Mouse (Mus musculus) lung, adult 18-20 months (tissue): ENCODE measurements around the gene Incenp.

ENCODE experiments used
- DNase-seq, 2 experiments: peaks; one replicate each; pipeline ENCODE4 v3.0.0; 2022; ENCODE audit warnings: mixed read lengths in 2 of 2

Gene Incenp

GRCm38 (mm10) chr19:9899072-9899779 lies at the start of gene Incenp:
Incenp (minus strand) TSS chr19:9899551.
- peak; percentile 97 to 98 for DNase-seq

DNA sequence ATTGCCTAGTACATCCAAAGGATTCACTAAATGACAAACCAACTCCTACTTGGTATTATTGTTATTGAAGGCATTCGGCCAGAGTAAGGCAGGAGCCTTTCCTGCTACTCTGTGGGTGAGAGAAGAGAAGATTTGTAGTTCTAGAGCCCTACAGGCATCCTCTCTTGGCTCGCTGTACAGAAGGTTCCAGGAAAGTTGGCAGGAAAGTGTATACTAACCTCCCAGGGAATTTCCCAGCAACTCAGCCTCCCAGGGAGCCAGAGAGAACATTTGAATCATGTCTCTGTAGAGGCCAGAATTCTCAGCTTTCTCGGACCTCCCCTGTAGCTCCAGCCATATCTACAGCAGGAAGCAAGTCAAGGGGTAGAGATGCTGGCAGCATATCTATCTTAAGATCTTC lies 47.6 kb upstream of the Incenp start:
- peak; percentile 39 to 51 for DNase-seq

- peak; percentile 34 to 51 for DNase-seq
Measured at GRCm38 (mm10) chr19:9945800-9946564, 46.6 kb upstream of the Incenp start.

DNA sequence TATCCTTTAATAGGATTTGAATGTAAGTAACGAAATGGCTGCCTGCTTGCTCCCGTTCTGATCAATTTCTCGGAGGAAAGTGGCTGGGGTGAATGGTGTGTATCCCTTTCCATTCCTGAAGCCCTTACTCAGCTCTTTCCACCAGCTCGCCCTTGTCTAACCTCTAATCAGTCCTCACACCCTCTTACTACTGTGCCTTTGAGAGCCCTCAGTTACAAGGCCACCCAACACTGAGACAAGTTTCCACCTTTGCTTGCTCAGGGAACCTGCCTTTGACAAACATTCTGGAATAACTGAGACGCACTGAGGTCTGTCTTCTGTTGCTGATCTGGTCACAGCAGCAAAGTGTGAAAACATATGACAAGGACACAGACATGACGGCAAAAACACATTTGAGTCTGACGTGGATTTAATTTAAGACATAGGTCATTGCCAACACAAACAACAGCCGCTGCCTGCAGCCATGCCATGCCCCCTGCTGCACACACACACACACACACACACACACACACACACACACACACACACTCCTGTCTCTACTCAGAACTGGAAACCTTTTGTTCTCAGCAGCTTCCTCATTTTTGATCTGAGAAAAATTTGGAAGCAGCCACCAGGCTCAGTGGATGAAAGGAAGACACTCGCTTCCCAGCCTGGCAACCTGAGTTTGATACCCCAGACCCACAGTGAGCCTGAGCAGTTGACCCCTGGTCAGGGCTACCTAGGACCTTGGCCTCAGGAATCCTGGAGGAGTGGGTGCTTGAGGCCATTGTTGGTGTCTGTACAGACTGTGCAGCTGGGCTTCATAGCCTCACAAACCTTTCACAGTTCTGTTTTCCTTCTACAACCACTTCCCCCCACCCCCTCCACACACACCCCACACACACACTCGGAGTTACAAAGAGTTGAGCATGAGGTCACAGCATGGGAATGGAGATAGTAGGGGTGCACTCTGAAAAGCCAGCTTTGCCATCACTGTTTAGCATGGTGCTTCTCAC lies 43.5 kb upstream of the Incenp start:
- peak in 1 of 2 experiments; percentile 50 for DNase-seq

DNA sequence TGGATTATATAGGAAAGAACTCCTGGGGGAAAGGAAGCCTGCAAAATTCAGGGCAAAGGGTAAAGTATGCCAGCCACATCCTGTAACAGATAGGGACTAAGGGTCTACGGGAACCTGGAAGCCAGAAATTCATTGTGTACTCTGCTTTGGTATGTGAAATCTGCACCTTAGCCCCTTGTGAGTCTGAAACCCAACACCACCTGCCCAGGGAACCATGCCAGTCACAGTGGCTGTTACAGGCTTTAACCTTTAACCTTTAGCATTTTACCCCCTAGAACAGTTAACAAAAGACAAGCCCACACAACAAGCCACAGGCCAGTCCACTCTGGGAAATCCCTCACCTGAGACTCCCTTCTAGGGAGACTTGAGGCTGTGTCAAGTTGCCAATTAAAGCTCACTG lies 42.5 kb upstream of the Incenp start:
- peak in 1 of 2 experiments; percentile 52 for DNase-seq

DNA sequence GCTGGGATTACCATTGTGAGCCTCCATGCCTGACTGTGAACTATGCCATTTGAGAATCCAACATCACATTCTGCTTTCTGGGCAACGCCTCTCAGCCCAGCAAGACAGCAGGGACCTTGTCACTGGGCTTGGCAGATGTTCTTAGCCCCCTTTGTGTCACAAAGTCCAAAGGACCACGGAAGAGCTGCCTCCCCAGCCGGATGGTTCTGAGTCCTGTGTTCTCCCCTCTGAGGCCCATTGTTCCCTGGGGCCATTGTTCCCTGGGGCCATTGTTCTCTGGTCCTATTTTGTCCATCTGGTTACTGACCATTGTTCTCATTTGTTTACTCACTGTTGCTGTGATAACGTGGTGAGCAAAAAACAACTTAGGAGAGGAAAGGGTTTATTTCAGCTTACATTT lies 41.6 kb upstream of the Incenp start:
- no peak for DNase-seq

DNA sequence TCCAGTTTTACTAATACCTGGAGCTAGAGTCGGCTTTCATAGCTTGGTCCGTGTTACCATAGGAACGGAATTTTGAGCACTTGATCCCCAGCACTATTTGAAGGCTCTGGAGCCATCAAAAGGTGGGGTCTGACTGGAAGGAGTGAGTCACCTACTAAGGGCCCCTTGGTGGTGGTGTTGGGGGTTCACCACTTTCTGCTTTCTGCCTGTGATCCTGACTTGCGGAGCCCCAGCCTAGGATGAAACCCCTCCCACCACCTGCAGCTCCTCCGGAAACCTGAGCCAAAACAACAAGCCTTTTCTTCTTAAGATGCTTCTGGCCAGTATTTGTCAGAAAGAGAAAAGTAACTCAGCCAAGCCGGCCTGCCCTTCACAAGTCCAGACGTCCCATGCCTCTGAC lies 40.5 kb upstream of the Incenp start:
- DNase-seq: no peak

- DNase-seq: peak; percentile 54
Measured at GRCm38 (mm10) chr19:9938824-9939303, 39.5 kb upstream of the Incenp start.

DNA sequence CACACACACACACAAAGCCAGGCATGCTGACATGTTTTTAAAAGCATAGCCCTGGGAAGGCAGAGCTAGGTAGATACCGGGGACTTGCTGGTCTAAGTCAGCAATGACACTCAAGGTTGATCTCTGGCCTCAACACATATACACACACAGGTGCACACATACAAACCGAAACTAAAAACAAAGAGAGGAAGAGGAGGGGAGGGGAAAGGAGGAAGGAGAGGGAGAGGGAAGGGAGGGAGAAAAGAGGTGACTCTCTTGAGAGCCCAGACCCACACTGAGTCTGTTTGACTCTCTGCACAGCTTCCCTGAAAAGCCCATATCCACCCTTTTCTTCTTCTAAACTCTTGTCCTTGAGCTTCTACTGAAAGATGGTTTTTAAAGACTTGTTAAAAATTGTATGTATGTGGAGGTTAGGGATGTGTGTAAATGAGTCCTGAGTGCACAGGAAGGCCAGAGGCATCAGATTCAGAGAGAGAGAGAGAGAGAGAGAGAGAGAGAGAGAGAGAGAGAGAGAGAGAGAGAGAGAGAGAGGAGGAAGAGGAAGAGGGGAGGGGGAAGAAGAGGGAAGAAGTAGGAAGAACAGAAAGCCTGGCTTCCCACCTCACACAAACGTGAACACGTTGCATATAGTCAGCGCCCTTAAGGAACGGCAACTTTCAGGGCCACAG lies 38.9 kb upstream of the Incenp start:
- DNase-seq: no peak

GRCm38 (mm10) chr19:9937428-9937827 lies 38.1 kb upstream of the Incenp start:
- DNase-seq: no peak

- no peak for DNase-seq
Measured at GRCm38 (mm10) chr19:9936579-9936978, 37.2 kb upstream of the Incenp start.

DNA sequence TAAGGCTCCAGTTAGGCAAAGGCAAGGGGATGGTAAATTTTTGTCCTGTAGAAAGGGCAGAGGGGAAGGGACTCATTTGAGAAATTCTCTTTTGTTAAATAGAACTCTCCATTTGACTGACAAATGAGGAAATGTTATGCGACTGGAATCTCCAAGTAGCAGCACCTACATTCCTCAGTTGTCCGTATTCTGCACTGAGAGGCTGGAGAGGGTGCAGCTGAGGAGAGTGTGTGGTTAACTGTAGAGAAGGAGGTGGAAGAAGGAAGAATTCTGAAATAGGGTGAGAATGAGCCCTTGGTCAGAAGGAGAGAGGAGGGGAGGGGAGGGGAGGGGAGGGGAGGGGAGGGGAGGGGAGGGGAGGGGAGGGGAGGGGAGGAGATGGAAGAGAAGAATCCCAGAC lies 34.6 kb upstream of the Incenp start:
- DNase-seq: no peak

GRCm38 (mm10) chr19:9931167-9931607 lies 31.8 kb upstream of the Incenp start:
- peak; percentile 50 to 54 for DNase-seq

DNA sequence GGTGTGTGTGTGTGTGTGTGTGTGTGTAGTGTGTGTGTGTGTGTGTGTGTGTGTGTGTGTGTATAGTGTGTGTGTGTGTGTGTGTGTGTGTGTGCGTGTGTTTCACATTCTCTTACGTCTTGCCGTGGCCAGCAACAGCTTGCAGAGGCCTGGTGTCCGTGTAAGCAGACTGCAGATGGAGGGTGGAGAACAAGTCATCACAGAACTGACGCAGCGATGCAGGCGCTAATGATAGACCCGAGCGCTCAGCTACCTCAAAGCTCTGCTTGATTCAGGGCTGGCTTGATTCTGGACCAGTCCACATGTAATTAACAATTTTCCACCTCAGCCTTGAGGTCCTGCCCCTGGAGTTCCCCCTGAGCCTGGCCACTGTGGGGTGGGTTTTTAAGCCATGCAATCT lies 28.7 kb upstream of the Incenp start:
- no peak for DNase-seq

DNA sequence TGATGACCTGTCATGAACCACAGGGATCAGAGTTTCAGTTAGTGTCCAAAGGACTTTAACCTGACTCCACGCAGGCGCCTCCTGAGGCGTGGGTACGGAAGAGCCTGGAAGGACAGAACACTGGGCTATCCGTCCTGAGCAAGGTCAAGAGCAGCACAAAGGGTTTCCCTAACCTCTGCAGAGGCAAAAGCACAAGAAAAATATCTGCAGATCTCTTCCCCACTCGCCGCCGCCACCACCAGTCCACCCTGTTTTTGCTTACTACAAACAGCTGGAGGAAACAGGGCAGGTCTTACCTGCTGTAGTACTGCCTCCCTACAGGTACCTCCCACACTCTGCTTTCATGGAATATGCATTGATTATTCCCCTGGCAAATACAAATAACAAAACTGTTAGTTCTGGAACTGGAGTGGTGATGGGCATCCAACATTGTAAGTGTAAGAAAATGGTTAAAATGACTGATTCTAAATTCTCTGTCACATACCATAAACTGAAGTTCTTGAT lies 25.5 kb upstream of the Incenp start:
- no peak for DNase-seq

DNA sequence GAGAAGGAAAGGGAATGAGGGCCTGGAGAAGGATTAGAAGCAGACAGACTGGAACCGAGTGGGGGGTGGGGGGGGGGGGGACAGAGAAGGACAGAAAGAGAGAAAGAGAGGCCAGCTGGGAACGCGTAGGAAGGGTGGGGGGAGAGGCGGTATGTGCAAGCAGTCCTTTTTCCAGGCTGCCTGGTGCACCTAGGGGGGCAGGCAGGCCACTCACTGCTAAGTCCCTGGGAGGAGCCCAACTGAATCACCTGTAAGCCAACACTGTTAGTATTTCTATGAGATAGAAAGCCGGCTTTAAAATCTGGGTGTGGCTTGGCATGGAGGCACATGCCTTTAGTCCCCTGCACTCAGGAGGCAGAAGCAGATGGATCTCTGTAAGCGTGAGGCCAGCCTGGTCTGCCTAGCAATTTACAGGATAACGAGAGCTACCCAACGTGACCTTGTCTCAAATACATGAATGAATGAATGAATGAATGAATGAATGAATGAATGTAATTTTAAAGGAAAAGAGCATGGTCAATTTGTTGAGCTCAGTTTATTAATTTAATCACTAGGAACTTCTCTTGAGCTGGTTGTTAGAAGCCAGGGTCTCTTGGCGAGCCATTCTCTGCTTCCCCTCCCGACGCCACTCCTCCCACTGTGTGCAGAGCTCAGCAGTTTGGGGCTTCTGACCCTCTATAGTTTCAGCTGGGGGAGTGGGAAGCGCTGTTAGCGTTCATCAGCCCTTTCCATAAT lies 24.9 kb upstream of the Incenp start:
- no peak for DNase-seq

DNA sequence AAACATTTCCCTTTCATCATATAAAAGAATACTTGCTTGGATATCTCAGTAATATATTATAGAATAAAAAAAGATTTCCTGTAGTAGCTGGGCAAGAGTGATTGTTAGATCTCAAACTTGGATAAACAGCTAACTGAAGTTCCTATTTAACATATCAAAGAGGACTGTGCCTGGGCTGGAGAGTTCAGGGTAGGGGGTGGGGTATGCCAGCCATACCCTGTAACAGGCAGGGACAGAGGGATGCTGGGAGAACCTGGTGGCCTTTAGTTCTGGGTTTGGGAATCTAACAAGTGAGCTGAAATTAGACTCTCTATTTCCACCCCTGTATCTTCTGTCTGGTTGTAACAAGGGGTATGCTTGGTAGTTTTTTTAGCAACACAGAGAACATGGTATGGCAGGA lies 23.7 kb upstream of the Incenp start:
- no peak for DNase-seq

- no peak for DNase-seq
Measured at GRCm38 (mm10) chr19:9922228-9922627, 22.9 kb upstream of the Incenp start.

DNA sequence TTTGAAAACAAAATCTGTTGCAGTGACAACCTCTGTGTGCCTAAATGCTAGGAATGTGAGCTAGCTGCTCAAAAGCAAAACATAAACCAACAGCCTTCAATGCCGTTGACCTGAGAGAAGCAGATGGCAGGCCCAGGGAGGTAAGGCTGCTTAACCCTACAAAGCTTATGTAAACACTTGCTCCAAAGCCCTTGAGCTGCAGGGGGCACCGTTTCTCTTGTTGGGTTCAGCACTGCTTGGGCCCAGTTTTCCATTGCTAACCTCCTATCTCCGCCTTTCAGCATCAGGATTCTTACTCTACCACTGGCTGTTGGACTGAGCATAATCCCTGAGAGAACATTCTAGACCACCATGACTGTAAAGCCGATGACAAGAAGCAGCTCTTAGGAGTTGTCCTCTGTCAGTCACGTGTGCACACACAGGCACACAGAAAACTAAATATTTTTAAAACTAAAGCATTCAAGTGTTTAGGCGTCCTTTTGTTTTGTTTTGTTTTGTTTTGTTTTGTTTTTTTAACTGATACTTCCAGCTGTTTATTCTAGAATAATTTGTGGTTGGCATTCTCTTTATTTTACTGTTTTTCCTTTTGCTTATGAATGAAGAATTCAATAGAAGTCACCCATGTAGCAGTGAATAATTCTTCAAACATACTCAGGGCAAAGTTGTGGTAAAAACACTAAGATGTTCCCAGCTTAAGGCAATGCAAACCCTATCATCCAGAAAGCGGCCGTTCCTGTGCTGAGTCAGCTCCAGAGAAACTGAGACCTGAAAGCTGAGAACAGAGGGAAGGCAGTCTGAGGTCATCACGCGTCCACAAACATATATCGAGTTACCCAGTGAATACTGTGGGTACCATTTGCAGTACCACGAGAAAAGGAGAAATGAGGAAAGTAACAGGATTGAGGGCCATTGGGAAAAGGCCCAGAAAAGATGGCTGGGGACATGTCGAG lies 21.8 kb upstream of the Incenp start:
- DNase-seq: peak; percentile 76 to 85
